Mouse (Mus musculus): ENCODE measurements at regions not wholly inside any gene's neighbourhood (a gene's known extent, or its start where the extent isn't known, plus 50 kb on each side); places are given as distances from the start of the nearest gene placed in this dataset.

- H3K4me3 ChIP-seq (ENCODE audit: low read length) = no peak overlapping the region
- no peaks in the 10 kb centered on the region for H3K27me3 ChIP-seq (ENCODE audit: control insufficient read depth, insufficient read depth, low read length)
- WGBS = 80% methylated on average over 3 of the region's 3 CpGs
- no peak for ATAC-seq (ENCODE audit: low FRiP score, low TSS enrichment)
- no peak overlapping the region for H3K9ac ChIP-seq (ENCODE audit: low read depth, low read length)
- H3K9me3 ChIP-seq (ENCODE audit: control insufficient read depth, low read length) = no peaks in the 10 kb centered on the region
- no peak overlapping the region for H3K27ac ChIP-seq (ENCODE audit: low read depth, low read length)
- no peaks in the 10 kb centered on the region for H3K4me1 ChIP-seq (ENCODE audit: control insufficient read depth, insufficient read depth, low read length)
- no peaks in the 10 kb centered on the region for H3K36me3 ChIP-seq (ENCODE audit: control insufficient read depth, insufficient read depth, low read length)
- H3K4me2 ChIP-seq (replicated peaks; ENCODE audit: low read depth, low read length) = no peak overlapping the region
These were observed 131.6 kb upstream of the Nova1 start for GRCm38 (mm10) chr12:46950223-46950779.

GRCm38 (mm10) chr12:46945707-46946106, 127.0 kb upstream of the Nova1 start:
- no peak overlapping the region for H3K27ac ChIP-seq (ENCODE audit: low read depth, low read length)
- no peaks in the 10 kb centered on the region for H3K9me3 ChIP-seq (ENCODE audit: control insufficient read depth, low read length)
- no peak overlapping the region for H3K4me3 ChIP-seq (ENCODE audit: low read length)
- H3K4me2 ChIP-seq (replicated peaks; ENCODE audit: low read depth, low read length) = no peak overlapping the region
- H3K27me3 ChIP-seq (ENCODE audit: control insufficient read depth, insufficient read depth, low read length) = no peaks in the 10 kb centered on the region
- ATAC-seq (ENCODE audit: low FRiP score, low TSS enrichment) = no peak
- H3K36me3 ChIP-seq (ENCODE audit: control insufficient read depth, insufficient read depth, low read length) = no peaks in the 10 kb centered on the region
- no peak overlapping the region for H3K9ac ChIP-seq (ENCODE audit: low read depth, low read length)
- no peaks in the 10 kb centered on the region for H3K4me1 ChIP-seq (ENCODE audit: control insufficient read depth, insufficient read depth, low read length)

- H3K4me2 ChIP-seq (replicated peaks; ENCODE audit: low read depth, low read length) = no peak overlapping the region
- H3K9ac ChIP-seq (ENCODE audit: low read depth, low read length) = no peak overlapping the region
- ATAC-seq (ENCODE audit: low FRiP score, low TSS enrichment) = no peak
- H3K36me3 ChIP-seq (ENCODE audit: control insufficient read depth, insufficient read depth, low read length) = no peaks in the 10 kb centered on the region
- H3K4me3 ChIP-seq (ENCODE audit: low read length) = no peak overlapping the region
- H3K4me1 ChIP-seq (ENCODE audit: control insufficient read depth, insufficient read depth, low read length) = no peaks in the 10 kb centered on the region
- no peaks in the 10 kb centered on the region for H3K9me3 ChIP-seq (ENCODE audit: control insufficient read depth, low read length)
- no peak overlapping the region for H3K27ac ChIP-seq (ENCODE audit: low read depth, low read length)
- H3K27me3 ChIP-seq (ENCODE audit: control insufficient read depth, insufficient read depth, low read length) = no peaks in the 10 kb centered on the region
These were observed 112.4 kb upstream of the Nova1 start for GRCm38 (mm10) chr12:46931086-46931485.

- Histone ChIP-seq H3K9me3 (ENCODE audit: control insufficient read depth, low read length) (no peaks in the 10 kb centered on the region), H3K4me1 (ENCODE audit: control insufficient read depth, insufficient read depth, low read length) (no peaks in the 10 kb centered on the region)
- WGBS = 76% methylated on average over 4 of the region's 4 CpGs
These were observed 98.6 kb upstream of the Nova1 start for GRCm38 (mm10) chr12:46917286-46917685.

GRCm38 (mm10) chr12:46878164-46878563, 59.4 kb upstream of the Nova1 start:
- Histone ChIP-seq H3K4me2 (replicated peaks; ENCODE audit: low read depth, low read length) (no peak overlapping the region), H3K4me1 (ENCODE audit: control insufficient read depth, insufficient read depth, low read length) (no peaks in the 10 kb centered on the region), H3K27ac (ENCODE audit: low read depth, low read length) (no peak overlapping the region), H3K36me3 (ENCODE audit: control insufficient read depth, insufficient read depth, low read length) (no peaks in the 10 kb centered on the region), H3K27me3 (ENCODE audit: control insufficient read depth, insufficient read depth, low read length) (no peaks in the 10 kb centered on the region), H3K9me3 (ENCODE audit: control insufficient read depth, low read length) (no peaks in the 10 kb centered on the region), H3K4me3 (ENCODE audit: low read length) (no peak overlapping the region), H3K9ac (ENCODE audit: low read depth, low read length) (no peak overlapping the region)
- 96% methylated on average over 3 of the region's 3 CpGs for WGBS
- no peak for ATAC-seq (ENCODE audit: low FRiP score, low TSS enrichment)

More at GRCm38 (mm10) chr12:46917286-46917685, 98.6 kb upstream of the Nova1 start:
- Histone ChIP-seq H3K27me3 (ENCODE audit: control insufficient read depth, insufficient read depth, low read length) (no peaks in the 10 kb centered on the region), H3K4me3 (ENCODE audit: low read length) (no peak overlapping the region), H3K27ac (ENCODE audit: low read depth, low read length) (no peak overlapping the region), H3K36me3 (ENCODE audit: control insufficient read depth, insufficient read depth, low read length) (no peaks in the 10 kb centered on the region), H3K9ac (ENCODE audit: low read depth, low read length) (no peak overlapping the region), H3K4me2 (replicated peaks; ENCODE audit: low read depth, low read length) (no peak overlapping the region)
- ATAC-seq (ENCODE audit: low FRiP score, low TSS enrichment) = no peak

- Histone ChIP-seq H3K36me3 (ENCODE audit: control insufficient read depth, insufficient read depth, low read length) (no peaks in the 10 kb centered on the region), H3K4me1 (ENCODE audit: control insufficient read depth, insufficient read depth, low read length) (no peaks in the 10 kb centered on the region), H3K27ac (ENCODE audit: low read depth, low read length) (no peak overlapping the region), H3K4me2 (replicated peaks; ENCODE audit: low read depth, low read length) (no peak overlapping the region), H3K9me3 (ENCODE audit: control insufficient read depth, low read length) (no peaks in the 10 kb centered on the region), H3K27me3 (ENCODE audit: control insufficient read depth, insufficient read depth, low read length) (no peaks in the 10 kb centered on the region), H3K9ac (ENCODE audit: low read depth, low read length) (no peak overlapping the region), H3K4me3 (ENCODE audit: low read length) (no peak overlapping the region)
- no peak for ATAC-seq (ENCODE audit: low FRiP score, low TSS enrichment)
- WGBS = 60% methylated on average over 2 of the region's 2 CpGs
These were observed 51.4 kb upstream of the Nova1 start for GRCm38 (mm10) chr12:46870130-46870529.
